Mouse (Mus musculus) forebrain, postnatal 0 days (tissue): ENCODE data around the gene Aff3. TPM values are rescaled to one million over a fixed set of nuclear protein-coding genes. Genes with fewer than 3 reads are reported as not detected.

Experiments used
- ATAC-seq: fragments of 200-750 bp; cut with Nextera tagmentation; 2 replicates; pipeline ENCODE4 v1.8.0; 2017; ENCODE audit warnings: mild to moderate bottlenecking, moderate library complexity
- DNase-seq: peaks from one replicate; pipeline ENCODE4 v3.0.0-alpha.2; 2015
- H3K27ac ChIP-seq: fragments of 300-500 bp; sonication (generic); 2 replicates; pipeline ENCODE4 v1.5.1; 2014; ENCODE audit warnings: low read depth, mild to moderate bottlenecking, antibody characterized with exemption, low read length, moderate library complexity, mixed read lengths
- H3K27me3 ChIP-seq: fragments of 300-500 bp; sonication (generic); 2 replicates; pipeline ENCODE4 v1.6.1; 2014; ENCODE audit warnings: mild to moderate bottlenecking, low read length, mixed read lengths; ENCODE audit not compliant: insufficient read depth
- H3K36me3 ChIP-seq: fragments of 300-500 bp; sonication (generic); 2 replicates; pipeline ENCODE4 v1.6.1; 2014; ENCODE audit warnings: mild to moderate bottlenecking, moderate library complexity; ENCODE audit not compliant: insufficient read depth
- H3K4me1 ChIP-seq: fragments of 300-500 bp; sonication (generic); 2 replicates; pipeline ENCODE4 v1.6.1; 2014; ENCODE audit warnings: antibody characterized with exemption; ENCODE audit not compliant: insufficient read depth
- H3K4me2 ChIP-seq: fragments of 300-500 bp; sonication (generic); 2 replicates; pipeline ENCODE4 v1.6.1; 2014; ENCODE audit warnings: low read depth, mild to moderate bottlenecking, moderate library complexity
- H3K4me3 ChIP-seq: fragments of 300-500 bp; sonication (generic); 2 replicates; pipeline ENCODE4 v1.5.1; 2014; ENCODE audit warnings: low read depth, low read length, mixed read lengths
- H3K9ac ChIP-seq: fragments of 300-500 bp; sonication (generic); 2 replicates; pipeline ENCODE4 v1.6.1; 2014; ENCODE audit warnings: mild to moderate bottlenecking
- H3K9me3 ChIP-seq: fragments of 300-500 bp; sonication (generic); 2 replicates; pipeline ENCODE4 v1.6.1; 2016; ENCODE audit warnings: low read length
- CTCF ChIP-seq: sonication (generic); IDR thresholded peaks from 2 replicates; pipeline ENCODE4 v1.5.1; 2016; ENCODE audit warnings: antibody characterized with exemption, control low read depth, low read depth
- WGBS: fragments of 180-500 bp; shearing (Covaris S2); extraction: QIAGEN DNeasy Blood & Tissue Kit; methylation state at CpG from one replicate; pipeline ENCODE4 v1.1.7; 2014; 5-methylcytosine and 5-hydroxymethylcytosine counted together
- polyA plus RNA-seq: library from polyadenylated mRNA; unstranded; fragments of >200 nt; fragmentation: Nextera tagmentation; extraction: Ambion mirVana; gene quantifications from 2 replicates; pipeline ENCODE4 v1.2.1, GENCODE M21; 2015
- total RNA-seq: library from RNA; depleted of rRNA; stranded (reverse); fragments of >200 nt; gene quantifications from 2 replicates; pipeline ENCODE4 v1.2.3, GENCODE M21; 2014

Gene Aff3
- total and polyA plus RNA-seq, 2 experiments from 2014 or later: 21.8 to 102 TPM

DNA sequence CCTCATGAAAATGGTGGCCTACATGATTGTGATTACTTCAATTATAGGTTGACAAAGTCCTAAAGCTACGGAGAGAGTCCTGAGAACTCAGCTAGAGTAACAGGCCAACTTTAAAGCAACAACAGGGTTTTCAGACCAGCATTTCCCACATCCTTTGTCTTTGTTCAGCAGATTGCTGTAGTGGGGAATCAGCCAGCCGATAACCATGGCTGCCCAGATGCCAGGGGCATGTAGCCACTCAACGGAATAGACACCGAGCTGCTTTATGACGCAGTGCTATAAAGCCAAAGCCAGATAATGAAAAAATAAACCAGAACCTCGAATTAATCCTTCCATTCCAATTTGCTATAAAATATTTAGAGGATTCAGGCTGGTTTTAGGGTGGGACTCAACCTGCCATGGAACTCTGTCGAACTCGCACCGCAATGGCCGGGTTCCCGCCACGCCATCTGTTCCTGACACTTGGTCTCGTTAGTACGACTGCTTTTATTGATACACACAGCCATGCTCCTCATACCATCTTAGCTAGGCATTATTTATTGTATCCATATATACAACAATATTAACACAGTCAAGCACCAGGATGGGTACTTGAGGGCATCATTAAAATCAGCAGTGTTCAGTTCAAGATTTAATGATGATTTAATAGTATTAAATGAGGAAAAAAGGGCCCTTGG is 297.2 kb downstream of the Aff3 start:
- 62% methylated on average over 14 of the region's 14 CpGs for WGBS
- Histone ChIP-seq H3K9me3 (no peaks in the 10 kb centered on the region), H3K27me3 (no peaks in the 10 kb centered on the region), H3K4me1 (peaks cover 2% of the 10 kb centered on the region), H3K4me3 (no peak overlapping the region), H3K4me2 (no peak overlapping the region), H3K9ac (no peak overlapping the region), H3K36me3 (no peaks in the 10 kb centered on the region), H3K27ac (no peak overlapping the region)
- DNase-seq (no peak), ATAC-seq (peak; percentile 32)
- TF ChIP-seq CTCF: no peak

- Histone ChIP-seq H3K36me3 (no peaks in the 10 kb centered on the region), H3K4me2 (no peak overlapping the region), H3K27me3 (no peaks in the 10 kb centered on the region), H3K4me1 (peaks cover 1% of the 10 kb centered on the region), H3K27ac (no peak overlapping the region), H3K9ac (no peak overlapping the region), H3K4me3 (no peak overlapping the region), H3K9me3 (no peaks in the 10 kb centered on the region)
- no peak for TF ChIP-seq CTCF
- ATAC-seq (no peak), DNase-seq (no peak)
- 34% methylated on average over 2 of the region's 2 CpGs for WGBS
Observed at GRCm38 (mm10) chr1:38363856-38364255, 300.9 kb downstream of the Aff3 start.

DNA sequence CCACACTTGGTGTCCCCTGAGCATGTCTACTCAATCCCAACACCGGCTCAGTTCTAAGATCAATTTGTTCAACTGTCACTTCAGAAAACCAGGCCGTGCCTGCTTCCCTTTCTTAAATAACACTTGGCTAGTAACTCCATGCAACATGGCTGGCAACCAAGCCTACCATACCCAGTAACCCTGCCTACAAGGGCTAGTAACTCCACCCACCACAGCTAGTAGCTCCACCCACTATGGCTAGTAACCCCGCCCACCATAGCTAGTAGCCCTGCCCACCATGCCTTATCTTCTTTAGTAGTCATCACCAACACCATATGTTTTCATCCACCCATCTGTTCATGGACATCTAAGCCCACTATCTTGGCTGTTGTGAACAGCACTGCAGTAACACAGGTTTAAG is 302.5 kb downstream of the Aff3 start:
- TF ChIP-seq CTCF: no peak
- no peaks in the 10 kb centered on the region for H3K36me3 ChIP-seq
- no peak overlapping the region for H3K4me3 ChIP-seq
- H3K9ac ChIP-seq: no peak overlapping the region
- DNase-seq: no peak
- H3K9me3 ChIP-seq: no peaks in the 10 kb centered on the region
- H3K27ac ChIP-seq: no peak overlapping the region
- H3K4me1 ChIP-seq: no peaks in the 10 kb centered on the region; the same call in 1 of the 2 replicates
- WGBS: 86% methylated on average over 3 of the region's 3 CpGs
- H3K4me2 ChIP-seq: no peak overlapping the region
- no peaks in the 10 kb centered on the region for H3K27me3 ChIP-seq
- no peak for ATAC-seq

DNA sequence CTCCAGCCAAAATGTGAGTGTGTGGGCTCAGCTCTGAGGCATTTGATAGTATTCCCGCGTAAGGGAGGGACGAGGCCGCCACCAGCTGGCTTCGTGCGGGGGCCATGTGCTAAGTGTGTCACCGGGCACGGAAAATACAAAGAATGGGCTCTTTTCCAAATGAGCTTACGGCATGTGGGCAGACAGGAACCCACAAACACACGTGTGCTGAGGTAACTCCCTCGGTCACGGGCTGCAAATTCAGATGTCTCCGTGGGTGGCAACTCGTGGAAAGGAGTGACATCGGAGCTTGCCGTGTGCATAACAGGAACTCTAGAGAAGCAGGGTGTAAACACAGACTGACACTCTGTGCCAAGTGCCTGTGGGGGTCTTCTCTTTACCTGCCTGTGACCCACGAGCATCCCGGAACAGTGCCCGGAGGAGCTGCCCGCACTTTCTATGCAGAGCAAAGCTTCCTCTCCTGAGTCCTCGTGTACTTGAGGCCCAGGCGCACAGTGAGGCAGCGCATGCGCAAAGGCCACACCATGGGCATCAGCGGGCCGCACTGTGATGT is 305.9 kb downstream of the Aff3 start:
- no peak overlapping the region for H3K4me3 ChIP-seq
- H3K36me3 ChIP-seq: no peaks in the 10 kb centered on the region
- TF ChIP-seq CTCF: no peak
- DNase-seq (peak; percentile 56), ATAC-seq (peak; percentile 81)
- 69% methylated on average over 26 of the region's 26 CpGs for WGBS
- H3K4me1 ChIP-seq: no peaks in the 10 kb centered on the region; the same call in 1 of the 2 replicates
- H3K9ac ChIP-seq: no peak overlapping the region
- H3K27me3 ChIP-seq: no peaks in the 10 kb centered on the region
- H3K27ac ChIP-seq: 0 out of 2 replicates have a peak overlapping the region, but pooled peaks have one; percentile 29
- no peak overlapping the region for H3K4me2 ChIP-seq
- no peaks in the 10 kb centered on the region for H3K9me3 ChIP-seq

GRCm38 (mm10) chr1:38357933-38358796 is 306.6 kb downstream of the Aff3 start:
- no peaks in the 10 kb centered on the region for H3K36me3 ChIP-seq
- TF ChIP-seq CTCF: no peak
- no peak overlapping the region for H3K4me3 ChIP-seq
- no peak overlapping the region for H3K4me2 ChIP-seq
- no peaks in the 10 kb centered on the region for H3K27me3 ChIP-seq
- no peaks in the 10 kb centered on the region for H3K9me3 ChIP-seq
- 50% methylated on average over 10 of the region's 10 CpGs for WGBS
- no peak overlapping the region for H3K9ac ChIP-seq
- H3K27ac ChIP-seq: 0 out of 2 replicates have a peak overlapping the region, but pooled peaks have one; percentile 29
- peak; percentile 24; the same call in 1 of the 2 replicates for ATAC-seq
- no peaks in the 10 kb centered on the region; the same call in 1 of the 2 replicates for H3K4me1 ChIP-seq
- peak; percentile 43 for DNase-seq

- H3K9ac ChIP-seq: no peak overlapping the region
- 85% methylated on average over 4 of the region's 4 CpGs for WGBS
- no peak for DNase-seq
Observed at GRCm38 (mm10) chr1:38354585-38354984, 310.2 kb downstream of the Aff3 start.

More at GRCm38 (mm10) chr1:38354585-38354984, 310.2 kb downstream of the Aff3 start:
- no peaks in the 10 kb centered on the region for H3K27me3 ChIP-seq
- no peak for TF ChIP-seq CTCF
- no peak overlapping the region for H3K4me2 ChIP-seq
- ATAC-seq: no peak
- no peaks in the 10 kb centered on the region for H3K36me3 ChIP-seq
- no peak overlapping the region for H3K27ac ChIP-seq
- no peaks in the 10 kb centered on the region for H3K9me3 ChIP-seq
- H3K4me1 ChIP-seq: no peaks in the 10 kb centered on the region
- no peak overlapping the region for H3K4me3 ChIP-seq
